Mouse (Mus musculus) midbrain, embryonic 12.5 days (tissue): Measurements from ENCODE around the gene Gm266. TPM values are rescaled to one million over a fixed set of nuclear protein-coding genes. Genes with fewer than 3 reads are reported as not detected.
A peak's percentile ranks its signal among the peaks of the same experiment; 100 is the strongest.

Source experiments
- ATAC-seq: fragments of 200-750 bp; cut with Nextera tagmentation; 2 replicates; pipeline ENCODE4 v1.8.0; 2017; ENCODE audit warnings: low read depth, moderate TSS enrichment, moderate library complexity; ENCODE audit not compliant: low FRiP score
- H3K27ac ChIP-seq: fragments of 300-500 bp; sonication (generic); replicated peaks from 2 replicates; pipeline ENCODE4 v1.5.1; 2016; ENCODE audit warnings: mild to moderate bottlenecking
- H3K27me3 ChIP-seq: fragments of 300-500 bp; sonication (generic); 2 replicates; pipeline ENCODE4 v1.6.1; 2016; ENCODE audit warnings: mild to moderate bottlenecking
- H3K36me3 ChIP-seq: fragments of 300-500 bp; sonication (generic); 2 replicates; pipeline ENCODE4 v1.6.1; 2016
- H3K4me1 ChIP-seq: fragments of 300-500 bp; sonication (generic); 2 replicates; pipeline ENCODE4 v1.6.1; 2016
- H3K4me2 ChIP-seq: fragments of 300-500 bp; sonication (generic); replicated peaks from 2 replicates; pipeline ENCODE4 v1.6.1; 2016; ENCODE audit warnings: mild to moderate bottlenecking, moderate library complexity
- H3K4me3 ChIP-seq: fragments of 300-500 bp; sonication (generic); 2 replicates; pipeline ENCODE4 v1.5.1; 2016; ENCODE audit warnings: mild to moderate bottlenecking
- H3K9ac ChIP-seq: fragments of 300-500 bp; sonication (generic); replicated peaks from 2 replicates; pipeline ENCODE4 v1.6.1; 2016; ENCODE audit warnings: mild to moderate bottlenecking, moderate library complexity
- H3K9me3 ChIP-seq: fragments of 300-500 bp; sonication (generic); 2 replicates; pipeline ENCODE4 v1.6.1; 2016; ENCODE audit warnings: mild to moderate bottlenecking
- WGBS: fragments of 180-500 bp; shearing (Covaris S2); methylation state at CpG from one replicate; pipeline ENCODE4 v1.1.7; 2016; 5-methylcytosine and 5-hydroxymethylcytosine counted together
- polyA plus RNA-seq: library from polyadenylated mRNA; unstranded; fragments of >200 nt; fragmentation: Nextera tagmentation; extraction: Ambion mirVana; gene quantifications from 2 replicates; pipeline ENCODE4 v1.2.1, GENCODE M21; 2016

The Gm266 gene
- polyA plus RNA-seq, 1 experiment from 2014 or later, result 2.3 TPM

DNA sequence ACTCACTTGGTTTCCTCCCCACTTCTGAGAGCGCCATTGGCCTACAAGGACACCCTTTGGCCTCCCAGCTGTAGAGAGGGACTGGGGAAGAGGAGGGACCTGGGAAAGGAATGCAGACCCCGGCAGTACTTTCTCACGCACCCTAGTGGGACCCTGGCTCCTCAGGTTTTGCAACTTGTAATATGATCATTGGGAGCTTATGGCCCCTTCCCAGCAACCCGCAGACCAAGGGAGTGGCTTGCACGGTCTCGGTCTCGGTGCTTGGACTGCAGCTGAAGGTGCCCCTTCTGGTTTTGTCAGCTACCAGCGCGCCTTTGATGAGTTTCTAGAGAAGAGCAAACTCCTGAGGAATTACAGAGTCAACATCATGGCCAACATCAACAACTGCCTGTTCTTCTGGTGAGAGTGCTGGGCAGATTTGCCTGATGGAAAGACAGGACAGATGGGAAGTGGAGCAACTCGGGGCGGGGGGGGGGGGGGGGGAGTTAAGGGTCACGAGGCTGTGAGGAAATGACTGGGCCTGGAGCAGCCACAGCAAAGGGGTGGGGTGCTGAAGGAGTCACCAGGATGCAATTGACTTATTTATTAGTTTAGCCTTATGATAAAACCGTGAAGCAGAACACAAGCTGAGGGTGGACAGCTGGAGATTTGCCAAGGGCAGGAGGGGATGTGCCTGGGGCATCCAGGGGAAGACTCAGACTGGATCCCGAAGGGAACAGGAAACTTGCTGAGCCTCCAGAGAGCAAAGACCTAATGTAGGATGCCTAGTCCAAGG is 36.5 kb downstream of the Gm266 start:
- Histone ChIP-seq H3K4me3 (no peak overlapping the region), H3K27ac (no peak overlapping the region), H3K4me2 (no peak overlapping the region), H3K27me3 (peaks cover 98% of the 10 kb centered on the region), H3K4me1 (peaks cover 15% of the 10 kb centered on the region), H3K36me3 (no peaks in the 10 kb centered on the region), H3K9ac (no peak overlapping the region), H3K9me3 (no peaks in the 10 kb centered on the region)
- ATAC-seq, result no peak
- WGBS, result 26% methylated on average over 14 of the region's 14 CpGs

DNA sequence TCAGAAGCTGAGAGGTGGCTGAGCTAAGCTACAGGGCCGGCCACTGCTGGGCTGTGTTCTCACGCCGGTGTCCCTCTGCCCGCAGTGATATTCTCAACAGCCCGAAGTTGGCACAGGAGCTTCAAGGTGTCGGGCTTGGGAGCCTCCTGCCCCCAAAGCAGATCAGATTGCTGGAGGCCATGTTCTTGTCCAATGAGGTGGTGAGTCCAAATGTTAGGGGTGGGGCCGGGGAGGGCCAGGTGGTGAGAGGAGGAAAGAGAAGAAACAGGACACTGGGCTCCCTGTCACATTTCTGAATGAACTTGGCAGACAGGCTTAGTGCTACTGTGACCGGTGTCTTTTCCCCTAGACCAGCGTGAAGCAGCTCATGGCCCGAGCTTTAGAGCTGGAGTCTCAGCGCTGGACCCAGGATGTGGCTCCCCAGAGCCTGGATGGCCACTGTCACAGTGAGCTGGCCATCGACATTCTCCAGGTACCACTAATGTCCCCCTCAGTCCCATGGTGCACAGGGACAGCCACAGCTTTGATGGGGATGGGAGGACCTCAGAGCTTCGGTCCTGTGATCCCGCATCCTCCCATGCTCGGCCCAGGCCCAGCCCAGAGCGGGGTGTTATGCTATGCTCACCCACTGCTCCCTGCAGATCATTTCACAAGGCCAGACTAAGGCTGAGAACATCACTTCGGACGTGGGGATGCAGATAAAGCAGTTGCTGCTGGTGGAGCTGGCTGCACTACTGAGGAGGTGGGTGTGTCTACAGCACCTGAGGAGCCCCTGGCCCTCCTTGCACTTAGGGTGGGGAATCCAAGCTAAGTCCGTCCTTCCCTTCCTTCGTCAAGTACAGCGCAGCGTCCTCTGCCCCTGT is 37.5 kb downstream of the Gm266 start:
- Histone ChIP-seq H3K9ac (no peak overlapping the region), H3K36me3 (no peaks in the 10 kb centered on the region), H3K4me3 (no peak overlapping the region), H3K9me3 (no peaks in the 10 kb centered on the region), H3K27ac (no peak overlapping the region), H3K27me3 (peaks cover 98% of the 10 kb centered on the region), H3K4me1 (peaks cover 16% of the 10 kb centered on the region), H3K4me2 (no peak overlapping the region)
- WGBS, result 17% methylated on average over 22 of the region's 22 CpGs
- no peak for ATAC-seq

DNA sequence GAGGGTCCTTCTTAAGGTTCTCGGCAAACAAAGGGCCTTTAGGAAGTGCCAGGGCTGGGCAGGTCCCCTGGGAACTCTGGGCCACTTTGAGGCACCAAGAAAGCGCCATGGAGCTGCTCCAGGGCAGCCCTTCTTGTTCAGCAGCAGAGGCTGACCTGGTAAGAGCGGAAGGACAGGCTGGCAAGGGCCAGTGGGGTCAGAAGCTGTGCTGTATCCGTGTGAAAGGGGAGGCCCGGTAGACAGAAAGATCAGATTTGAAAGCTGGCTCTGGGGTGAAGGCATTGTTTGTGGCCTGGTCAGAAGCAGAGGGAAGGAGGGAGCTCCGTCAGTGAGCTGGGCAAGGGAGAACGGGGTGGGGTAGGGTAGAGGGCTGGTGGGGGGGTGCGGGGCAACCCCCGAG is 38.3 kb downstream of the Gm266 start:
- no peak overlapping the region for H3K4me3 ChIP-seq

DNA sequence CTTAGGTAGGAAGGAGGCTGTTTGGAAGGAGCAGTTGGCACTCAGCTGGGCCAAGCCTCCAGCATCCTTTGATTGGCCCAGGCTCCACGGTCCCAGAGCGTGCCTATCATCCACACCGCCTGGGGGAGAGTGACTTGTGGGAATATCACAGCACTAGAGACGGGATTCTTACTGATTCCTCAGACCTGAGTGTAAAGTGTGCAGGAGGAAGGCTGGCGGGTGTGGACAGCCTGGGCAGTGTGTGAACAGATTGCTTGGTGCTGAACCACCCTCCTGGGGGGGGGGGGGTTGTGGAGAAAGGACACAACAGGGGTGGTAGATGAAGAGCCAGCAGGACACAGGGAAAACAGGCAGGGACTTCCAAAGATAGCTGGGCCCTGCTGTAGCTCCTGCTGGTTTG is 38.9 kb downstream of the Gm266 start:
- 20% methylated on average over 5 of the region's 5 CpGs for WGBS
- Histone ChIP-seq H3K4me3 (no peak overlapping the region), H3K27me3 (peaks cover 100% of the 10 kb centered on the region), H3K27ac (no peak overlapping the region), H3K36me3 (no peaks in the 10 kb centered on the region), H3K9ac (no peak overlapping the region), H3K4me2 (no peak overlapping the region), H3K4me1 (peaks cover 30% of the 10 kb centered on the region), H3K9me3 (no peaks in the 10 kb centered on the region)
- no peak for ATAC-seq

More for the DNA sequence above, 38.3 kb downstream of the Gm266 start:
- no peaks in the 10 kb centered on the region for H3K36me3 ChIP-seq
- peaks cover 100% of the 10 kb centered on the region for H3K27me3 ChIP-seq
- ATAC-seq, result no peak
- H3K27ac ChIP-seq, result no peak overlapping the region
- no peak overlapping the region for H3K9ac ChIP-seq
- H3K4me1 ChIP-seq, result peaks cover 24% of the 10 kb centered on the region
- whole genome bisulfite sequencing, result 14% methylated on average over 9 of the region's 9 CpGs
- H3K4me2 ChIP-seq, result no peak overlapping the region
- H3K9me3 ChIP-seq, result no peaks in the 10 kb centered on the region

DNA sequence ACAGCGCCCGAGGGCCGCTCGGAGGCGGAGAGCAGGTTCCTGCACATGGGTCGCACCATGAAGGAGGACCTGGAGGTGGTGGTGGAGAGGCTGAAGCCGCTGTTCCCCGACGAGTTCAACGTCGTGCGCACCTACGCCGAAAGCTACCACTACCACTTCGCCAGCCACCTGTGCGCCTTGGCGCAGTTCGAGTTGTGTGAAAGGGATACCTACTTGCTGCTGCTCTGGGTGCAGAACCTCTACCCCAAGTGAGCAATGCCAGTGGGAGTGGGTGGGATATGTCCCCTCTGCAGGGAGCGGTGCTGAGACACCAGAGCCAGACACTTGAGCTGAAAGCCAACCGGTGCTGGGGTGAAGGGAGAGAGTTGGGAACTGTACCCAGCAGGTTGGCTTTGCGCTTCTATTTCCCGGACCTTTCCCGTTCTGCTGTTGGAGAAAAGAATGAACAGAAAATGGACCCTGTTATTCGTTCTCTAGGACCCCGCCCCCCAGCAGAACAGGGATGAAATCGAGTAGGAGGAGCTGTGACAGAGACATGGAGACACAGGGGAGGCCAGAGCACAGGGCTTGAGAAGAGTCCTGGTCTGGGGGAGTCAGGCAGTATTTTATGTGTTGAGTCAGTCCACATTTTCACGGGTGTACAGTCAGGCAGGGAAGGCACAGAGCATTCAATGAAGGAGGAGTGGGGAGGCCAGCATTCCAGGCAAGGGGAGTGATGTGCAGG is 39.6 kb downstream of the Gm266 start:
- peaks cover 100% of the 10 kb centered on the region for H3K27me3 ChIP-seq
- peaks cover 33% of the 10 kb centered on the region for H3K4me1 ChIP-seq
- ATAC-seq, result no peak
- peak overlapping the region; percentile 23 for H3K4me3 ChIP-seq
- H3K4me2 ChIP-seq, result peak overlapping the region; percentile 35
- 5% methylated on average over 27 of the region's 27 CpGs for WGBS
- H3K36me3 ChIP-seq, result no peaks in the 10 kb centered on the region
- no peak overlapping the region for H3K27ac ChIP-seq
- H3K9me3 ChIP-seq, result no peaks in the 10 kb centered on the region
- H3K9ac ChIP-seq, result no peak overlapping the region

DNA sequence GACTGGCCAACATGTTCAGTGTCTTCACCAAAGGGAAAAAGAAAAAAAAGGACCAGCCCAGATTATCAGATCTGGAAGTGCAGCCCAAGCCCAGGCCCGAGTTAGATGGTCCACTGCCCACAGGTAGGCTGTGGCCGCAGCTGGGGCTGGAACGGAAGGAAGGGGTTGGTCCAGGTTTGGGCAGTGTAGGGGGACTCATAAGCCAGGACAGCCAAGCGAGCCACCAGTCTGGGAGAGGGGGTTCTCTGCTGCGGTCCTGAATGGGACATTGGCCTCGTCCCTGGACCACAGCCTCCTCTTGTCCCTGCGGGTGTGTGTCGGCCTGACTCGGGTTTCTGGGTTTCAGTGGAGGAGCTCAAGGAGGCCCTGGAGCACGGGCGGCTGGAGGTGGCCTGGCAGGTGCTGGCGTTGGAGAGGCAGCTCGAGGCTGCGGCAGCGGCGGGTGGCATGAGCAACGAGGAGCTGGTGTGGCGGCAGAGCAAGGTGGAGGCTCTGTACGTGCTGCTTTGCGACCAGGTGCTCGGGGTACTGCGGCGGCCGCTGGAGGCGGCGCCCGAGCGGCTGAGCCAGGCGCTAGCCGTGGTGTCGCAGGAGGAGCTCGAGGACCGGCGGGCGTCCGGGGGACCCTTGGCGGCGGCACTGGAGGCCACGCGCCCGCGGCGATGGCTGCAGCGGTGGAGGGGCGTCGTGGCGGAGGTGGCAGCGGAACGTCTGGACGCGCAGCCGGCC is 40.3 kb downstream of the Gm266 start:
- Histone ChIP-seq H3K9me3 (no peaks in the 10 kb centered on the region), H3K4me3 (peak overlapping the region; percentile 23), H3K4me1 (peaks cover 33% of the 10 kb centered on the region), H3K27me3 (peaks cover 100% of the 10 kb centered on the region), H3K27ac (no peak overlapping the region), H3K4me2 (peak overlapping the region; percentile 35), H3K36me3 (no peaks in the 10 kb centered on the region), H3K9ac (no peak overlapping the region)
- WGBS, result 2% methylated on average over 49 of the region's 52 CpGs
- ATAC-seq, result no peak

DNA sequence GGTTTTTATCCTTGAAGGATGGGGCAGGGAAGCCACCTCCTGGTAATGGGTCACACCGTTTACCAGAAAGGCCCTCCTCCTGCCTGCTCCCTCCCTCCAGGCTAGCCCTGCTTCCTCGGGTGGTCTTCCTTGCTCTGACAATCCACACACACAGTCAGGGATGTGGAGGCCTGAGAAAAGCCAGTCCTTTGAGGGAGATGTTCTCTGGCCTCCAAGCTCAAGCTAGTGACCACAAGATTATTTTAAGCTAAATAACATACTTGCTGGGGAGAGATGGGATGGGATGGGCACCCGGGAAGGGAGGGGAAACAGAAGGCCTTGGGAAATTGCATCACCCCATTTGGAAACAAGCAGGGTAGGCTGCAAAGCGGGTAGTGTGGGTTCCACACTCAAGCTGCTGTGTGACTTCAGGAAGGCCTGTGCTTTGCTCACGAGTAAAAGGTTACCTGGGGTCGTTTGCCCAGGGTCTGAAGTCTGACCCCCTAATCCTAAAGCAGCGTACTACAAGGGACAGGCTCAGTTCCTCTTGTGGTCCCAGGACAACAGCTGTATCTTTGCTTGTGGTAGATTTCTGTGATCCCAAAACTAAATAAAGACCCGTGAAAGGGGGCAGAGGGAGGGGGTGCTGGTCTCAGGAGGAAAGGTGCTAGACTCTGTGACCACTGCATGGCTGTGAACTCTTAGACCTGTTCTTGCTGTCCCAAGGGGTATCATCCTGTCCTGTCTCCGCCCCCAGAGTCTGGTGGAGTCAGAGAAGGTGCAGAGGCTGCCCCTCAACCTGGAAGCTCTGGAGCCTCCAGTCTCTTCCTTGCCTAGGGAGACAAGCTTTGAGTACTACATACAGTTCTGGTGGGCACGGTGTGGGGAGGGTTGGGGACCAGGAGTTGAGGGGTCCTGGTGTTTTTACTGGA is 41.4 kb downstream of the Gm266 start:
- Histone ChIP-seq H3K4me3 (no peak overlapping the region), H3K27me3 (peaks cover 97% of the 10 kb centered on the region), H3K9me3 (no peaks in the 10 kb centered on the region), H3K4me1 (peaks cover 33% of the 10 kb centered on the region), H3K9ac (no peak overlapping the region), H3K36me3 (no peaks in the 10 kb centered on the region), H3K4me2 (no peak overlapping the region), H3K27ac (no peak overlapping the region)
- WGBS, result 17% methylated on average over 10 of the region's 10 CpGs
- no peak for ATAC-seq

DNA sequence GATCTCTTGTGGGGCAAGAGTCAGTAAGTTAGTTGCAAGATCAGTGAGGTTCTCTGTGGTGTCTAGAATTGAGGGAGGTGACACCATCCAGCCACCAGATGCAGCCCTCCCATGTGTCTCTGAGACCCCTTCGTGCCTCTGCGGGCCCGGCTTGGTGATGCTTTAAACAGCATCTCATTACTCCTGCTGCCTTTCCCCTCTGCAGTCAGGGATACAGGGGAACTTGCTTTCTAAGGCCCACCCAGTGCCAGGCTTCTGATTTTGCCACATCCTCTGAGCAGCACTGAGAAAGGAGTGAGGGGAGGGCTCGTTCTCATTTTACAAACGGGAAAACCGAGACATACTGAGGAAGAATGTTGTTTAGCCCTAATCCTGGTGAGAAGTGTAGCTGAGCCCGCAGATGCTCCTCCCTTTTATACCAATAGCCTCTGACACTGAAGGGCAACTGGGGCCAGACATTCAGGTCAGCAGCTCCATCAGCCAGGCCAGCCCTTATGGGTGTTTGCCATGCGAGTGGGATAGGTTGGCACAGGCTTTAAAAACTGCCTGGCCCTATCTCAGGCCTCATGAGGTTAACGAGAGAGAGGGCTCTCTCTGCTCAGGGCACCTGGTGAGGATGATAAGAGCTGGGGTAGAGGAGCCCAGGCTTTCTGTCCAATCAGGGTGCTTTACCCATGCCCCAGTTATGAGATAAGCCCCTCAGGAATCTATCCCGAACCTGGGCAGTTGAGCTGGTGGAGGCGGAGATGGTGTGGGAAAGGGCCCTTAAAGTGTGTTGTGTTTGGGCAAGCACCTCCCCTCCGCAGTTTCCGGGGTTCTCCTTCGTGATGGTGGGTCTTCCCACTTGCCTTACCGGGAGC is 42.4 kb downstream of the Gm266 start:
- Histone ChIP-seq H3K27ac (no peak overlapping the region), H3K36me3 (no peaks in the 10 kb centered on the region), H3K27me3 (peaks cover 92% of the 10 kb centered on the region), H3K4me1 (peaks cover 29% of the 10 kb centered on the region), H3K4me2 (peak overlapping the region; percentile 71), H3K9ac (0 out of 2 replicates have a peak overlapping the region, but pooled peaks have one; percentile 17), H3K9me3 (no peaks in the 10 kb centered on the region), H3K4me3 (peak overlapping the region; percentile 43)
- WGBS, result 8% methylated on average over 15 of the region's 15 CpGs
- ATAC-seq, result no peak

DNA sequence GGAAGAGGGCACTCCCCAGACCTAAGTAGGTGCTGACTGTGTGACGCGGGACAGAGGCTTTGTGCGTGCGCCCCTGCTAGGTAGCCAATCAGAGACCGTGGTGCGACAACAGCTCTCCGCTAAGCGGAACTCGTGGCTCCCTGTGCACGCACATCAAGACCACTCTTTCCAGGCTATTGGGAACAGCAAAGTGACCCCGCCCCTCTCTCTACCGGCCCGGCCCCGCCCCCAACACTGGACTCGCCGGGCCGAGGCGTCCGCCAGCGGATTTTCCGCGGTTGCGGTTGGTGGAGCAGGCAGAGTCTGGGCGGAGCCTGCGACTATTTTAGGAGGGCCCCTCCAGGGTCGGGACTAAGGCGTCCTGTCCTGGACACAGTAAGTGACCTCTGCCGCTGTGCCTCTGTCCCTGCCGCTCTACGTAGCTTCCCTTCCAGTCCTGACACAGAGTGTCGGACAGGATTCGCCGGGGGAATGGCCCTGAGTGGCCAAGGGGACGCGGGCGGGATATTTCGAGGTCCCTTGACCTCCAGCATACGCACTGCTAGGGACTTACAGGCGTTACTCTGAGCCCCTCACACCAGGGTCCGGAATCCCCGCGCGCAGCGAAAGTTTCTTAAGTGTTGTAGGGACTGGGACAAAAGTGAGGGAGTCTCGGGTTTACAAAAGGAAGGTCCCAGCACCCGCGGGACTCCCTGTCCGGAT is 43.2 kb downstream of the Gm266 start, which contains the start of gene Tnfaip2:
Gene Tnfaip2 (plus strand): TSS at position 161 of the 702 bp plus-strand sequence.
- Histone ChIP-seq H3K36me3 (no peaks in the 10 kb centered on the region), H3K4me3 (peak within 1 kb of the TSS; percentile 43), H3K9me3 (no peaks in the 10 kb centered on the region), H3K27ac (no peak within 1 kb of the TSS), H3K4me2 (peak within 1 kb of the TSS; percentile 71), H3K27me3 (peaks cover 92% of the 10 kb centered on the region), H3K4me1 (peaks cover 29% of the 10 kb centered on the region), H3K9ac (0 out of 2 replicates have a peak within 1 kb of the TSS, but pooled peaks have one; percentile 17)
- ATAC-seq, result peak; percentile 88
- 1% methylated on average over 48 of the region's 48 CpGs for WGBS
